Mouse (Mus musculus) mouse embryonic stem cell (cell line): ENCODE data around the gene Prtn3.

Source experiments
- in situ Hi-C, 2 experiments: fragments of 300-500 bp; cut with MboI; formaldehyde crosslinking; loops; 1 replicate in 1 of 2; 3 replicates in 1 of 2; pipeline ENCODE4 v1.14.3; 2019 to 2020; ENCODE audit warnings: low sequenced_read_pairs in 2 of 2, low pct_unique_long_range_greater_than_20kb in 1 of 2, mixed read lengths in 1 of 2; ENCODE audit not compliant: unreplicated experiment in 1 of 2

Gene Prtn3

DNA sequence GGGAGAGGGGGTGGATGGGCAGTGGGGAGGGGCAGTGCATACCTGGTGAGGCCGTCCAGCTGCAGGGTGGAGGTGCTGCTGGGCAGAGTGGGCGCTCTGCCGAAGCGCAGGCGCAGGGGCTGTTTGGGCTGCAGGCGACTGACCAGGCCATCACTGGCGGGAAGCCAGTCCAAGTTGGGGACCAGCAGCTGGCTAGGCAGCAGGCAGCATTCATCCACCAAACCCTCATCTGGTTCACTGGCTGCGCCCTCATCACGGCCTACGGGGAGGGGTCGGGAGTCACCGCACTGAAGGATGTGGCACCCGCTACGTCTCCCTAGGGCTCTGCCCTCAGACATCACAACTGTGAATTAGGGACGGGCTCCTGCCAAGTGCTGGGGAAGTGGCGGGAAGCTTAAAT, 22.0 kb downstream of the Prtn3 start:
- in situ Hi-C loops: no loop called here

DNA sequence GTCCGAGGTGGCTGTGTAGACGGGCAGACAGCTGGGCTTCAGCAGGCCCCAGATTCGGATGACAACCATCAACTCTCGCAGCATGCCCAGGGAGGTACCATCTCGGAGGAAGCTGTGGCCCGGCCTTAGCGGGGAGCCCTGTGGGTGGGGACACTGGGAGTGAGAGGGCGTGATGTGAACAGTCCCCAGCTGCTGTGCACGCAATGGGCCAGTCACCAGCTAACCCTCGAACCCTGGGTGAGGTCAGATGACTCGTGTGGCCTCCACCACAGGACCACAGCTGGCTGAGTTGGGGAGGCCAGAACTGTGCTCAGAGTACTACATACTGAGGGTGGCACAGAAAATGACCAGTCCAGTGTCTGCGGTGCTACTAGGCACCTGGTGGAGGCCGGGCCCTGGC, 22.5 kb downstream of the Prtn3 start:
- in situ Hi-C loops: no loop called here

DNA sequence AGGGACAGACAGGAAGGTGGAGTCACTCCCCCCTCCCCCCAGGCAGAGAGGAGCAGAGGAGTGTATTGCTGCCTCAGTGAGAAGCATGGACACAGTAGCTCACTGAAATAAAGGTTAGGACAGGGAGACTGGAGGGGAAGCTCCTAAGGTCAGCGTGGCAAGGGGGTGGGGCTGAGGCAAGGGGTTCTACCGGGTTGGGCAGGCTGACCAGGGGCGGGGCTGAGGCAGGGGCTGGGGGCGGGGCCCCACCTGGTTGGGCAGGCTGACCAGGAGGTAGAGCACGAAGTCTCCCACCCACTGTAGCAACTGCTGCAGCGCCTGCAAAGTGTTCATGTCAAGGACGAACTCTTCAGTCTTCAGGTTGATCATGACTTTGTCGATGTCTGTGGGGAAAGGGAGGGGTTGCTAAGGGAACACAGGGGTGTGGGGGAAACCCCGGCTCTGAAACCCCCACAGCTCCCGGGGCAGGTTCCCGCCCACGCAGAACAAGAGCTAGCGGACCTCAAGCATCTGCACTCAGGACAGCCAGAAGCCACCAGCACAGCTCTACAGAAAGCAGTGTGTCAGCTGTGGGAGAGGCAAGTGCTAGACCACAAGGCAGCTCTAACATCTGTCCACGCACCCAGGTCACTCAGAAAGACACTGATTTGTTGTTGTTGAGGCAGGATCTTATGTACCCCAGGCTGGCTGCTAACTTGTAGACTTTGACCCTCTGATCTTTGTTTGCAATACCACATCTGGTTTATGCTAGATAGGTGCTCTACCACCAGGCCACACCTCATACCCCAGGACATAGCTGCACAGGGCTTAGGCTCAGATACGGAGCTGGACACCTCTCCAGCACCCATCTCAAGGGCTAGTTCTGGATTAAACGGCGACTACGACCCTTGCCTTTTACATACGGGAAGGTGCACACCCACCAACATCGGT, 23.3 kb downstream of the Prtn3 start:
- in situ Hi-C loops: no loop called here

DNA sequence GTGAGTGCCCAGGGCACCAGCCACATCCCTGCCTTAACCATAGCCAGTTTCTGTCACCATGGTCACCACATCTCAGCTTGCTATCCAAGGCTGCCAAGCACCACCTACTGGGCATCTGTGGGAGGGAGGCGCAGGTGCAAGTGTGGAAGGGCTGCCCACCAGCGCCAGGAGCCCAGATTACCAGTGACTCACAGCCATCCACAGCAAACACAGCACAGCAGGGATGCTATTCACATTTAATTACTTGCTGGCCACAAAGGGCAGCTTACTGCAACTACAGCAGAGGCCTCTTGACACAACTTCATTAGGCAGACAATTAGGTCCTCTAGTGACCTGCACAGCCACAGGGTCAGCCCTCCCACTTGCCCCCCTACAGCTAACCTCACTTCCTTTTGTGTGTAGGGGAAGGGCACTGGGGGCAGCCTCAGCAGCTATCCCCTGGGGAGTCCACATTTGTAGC, 26.7 kb downstream of the Prtn3 start:
- in situ Hi-C loops: no loop called here

DNA sequence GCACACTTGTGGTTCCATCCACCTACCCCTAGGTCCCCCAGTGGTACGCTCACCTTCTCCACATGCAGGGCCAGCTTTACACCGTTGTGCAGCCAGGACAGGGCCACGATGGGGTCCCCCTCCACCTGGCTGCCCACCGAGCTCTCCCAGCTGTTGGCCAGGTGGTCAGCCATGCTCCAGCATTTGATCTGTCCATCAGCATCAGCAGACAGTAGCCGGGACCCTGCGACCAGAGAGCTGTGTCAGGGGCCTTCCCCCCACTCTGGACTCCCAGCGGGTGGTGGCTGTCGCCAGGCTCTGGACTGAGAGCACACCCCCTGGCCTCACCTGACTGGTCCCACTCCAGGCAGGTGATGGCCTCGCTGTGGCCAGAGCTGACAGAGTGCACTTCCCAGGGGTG, 32.4 kb downstream of the Prtn3 start:
- in situ Hi-C loops: no loop called here

DNA sequence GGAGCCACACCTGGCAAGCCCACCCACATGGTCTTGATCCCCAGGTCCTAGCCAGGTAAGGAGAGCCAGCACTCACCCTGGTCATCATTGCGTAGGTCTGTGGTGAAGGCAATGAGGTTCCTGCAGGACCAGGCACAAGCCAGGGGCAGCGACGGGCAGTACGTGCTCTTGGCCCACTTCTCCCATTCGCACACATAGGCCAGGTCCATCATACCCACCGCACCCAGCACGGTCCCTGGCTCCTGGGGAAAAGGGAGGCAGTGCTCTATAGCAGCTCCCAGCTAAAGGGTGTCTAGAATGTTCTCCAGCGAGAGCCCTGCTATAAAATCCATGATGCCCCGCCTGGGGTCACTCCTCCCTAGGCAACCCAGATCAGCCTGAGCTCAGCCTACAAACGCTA, 33.1 kb downstream of the Prtn3 start:
- in situ Hi-C loops: no loop called here

DNA sequence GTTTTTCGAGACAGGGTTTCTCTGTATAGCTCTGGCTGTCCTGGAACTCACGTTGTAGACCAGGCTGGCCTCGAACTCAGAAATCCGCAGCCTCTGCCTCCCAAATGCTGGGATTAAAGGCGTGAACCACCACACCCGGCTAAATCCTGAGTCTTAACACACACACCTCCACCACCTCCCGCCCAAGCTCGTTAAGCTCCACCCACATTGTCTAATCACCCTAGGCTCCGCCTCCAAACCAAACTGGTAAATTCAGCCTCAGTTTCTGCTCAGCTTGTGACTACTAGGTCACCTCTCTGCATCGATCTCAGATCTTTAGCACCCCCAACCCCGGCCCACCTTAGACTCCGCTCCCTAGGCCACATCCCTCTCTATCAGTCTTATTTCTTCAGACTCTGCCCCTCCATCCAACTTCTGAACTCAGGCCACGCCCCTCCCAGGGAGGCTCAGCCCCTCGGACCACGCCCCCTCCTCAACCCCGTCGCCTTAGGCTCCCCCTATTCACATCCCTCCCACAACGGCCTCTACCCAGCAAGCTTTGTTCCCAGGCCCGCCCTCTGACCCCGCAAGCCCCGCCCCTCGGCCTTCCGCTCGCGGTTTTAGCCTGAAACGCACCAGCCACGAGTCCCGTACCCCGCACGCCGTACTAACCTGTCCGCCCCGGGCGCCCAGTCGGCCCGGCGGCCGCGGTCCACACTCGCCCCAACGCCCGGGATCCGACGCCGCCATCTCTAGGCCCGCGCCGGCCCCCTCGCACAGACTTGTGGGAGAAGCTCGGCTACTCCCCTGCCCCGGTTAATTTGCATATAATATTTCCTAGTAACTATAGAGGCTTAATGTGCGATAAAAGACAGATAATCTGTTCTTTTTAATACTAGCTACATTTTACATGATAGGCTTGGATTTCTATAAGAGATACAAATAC, 34.2 kb downstream of the Prtn3 start, which contains the start of gene Med16:
Gene Med16 (minus strand): TSS at position 757 of the 925 bp plus-strand sequence.
- in situ Hi-C loops: no loop called here

DNA sequence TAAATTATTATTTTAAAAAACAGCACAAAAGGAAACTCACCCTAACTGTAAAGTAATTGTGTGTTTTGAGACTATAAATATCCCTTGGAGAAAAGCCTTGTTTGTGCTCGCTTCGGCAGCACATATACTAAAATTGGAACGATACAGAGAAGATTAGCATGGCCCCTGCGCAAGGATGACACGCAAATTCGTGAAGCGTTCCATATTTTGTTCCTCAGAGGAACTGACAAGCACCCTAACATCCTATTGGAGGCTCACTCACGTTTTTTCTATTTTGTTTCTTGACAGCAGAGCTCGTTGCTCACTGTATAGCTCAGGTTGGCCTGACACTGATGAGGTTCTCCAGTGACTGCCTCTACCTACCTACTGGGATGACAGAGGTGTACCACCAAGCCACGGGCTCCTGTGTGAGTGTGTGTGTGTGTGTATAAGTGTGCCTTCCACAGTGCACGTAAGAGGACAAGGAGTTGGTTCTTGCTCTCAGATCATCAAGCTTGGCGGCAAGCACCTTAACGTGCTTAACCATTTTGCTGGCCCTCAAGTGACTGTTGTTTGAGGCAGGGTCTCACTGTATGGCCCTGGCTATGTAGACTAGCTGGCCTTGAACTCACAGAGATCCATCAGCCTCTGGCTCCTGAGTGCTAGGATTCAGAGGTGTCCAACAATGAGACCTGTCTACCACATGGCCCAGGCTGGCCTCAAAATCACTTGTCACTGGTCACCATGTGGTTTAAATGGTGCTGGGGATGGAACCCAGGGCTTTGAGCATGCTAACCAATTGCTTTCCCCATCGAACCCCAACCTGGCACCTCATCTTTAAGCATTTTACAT, 35.0 kb downstream of the Prtn3 start:
- in situ Hi-C loops: no loop called here

DNA sequence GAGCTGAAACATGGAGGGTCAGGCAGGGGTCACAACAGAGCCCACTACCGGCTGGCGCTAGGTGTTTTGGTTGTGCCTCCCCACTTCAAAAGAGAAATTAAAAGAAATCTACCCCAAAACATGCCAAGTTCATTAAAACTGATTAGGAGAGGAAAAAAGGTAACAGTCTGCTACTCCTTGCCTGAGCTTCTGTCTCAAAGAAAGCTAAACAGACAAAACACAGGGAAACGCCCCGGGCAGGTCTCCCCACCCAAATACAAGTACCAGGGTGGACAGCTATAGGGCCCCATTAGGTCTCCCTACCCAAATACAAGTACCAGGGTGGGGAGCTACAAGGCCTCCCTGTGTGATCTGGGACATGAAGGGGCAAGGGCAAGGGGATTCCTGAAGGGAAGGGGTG, 36.3 kb downstream of the Prtn3 start, which contains the start of gene Gm26602:
Gene Gm26602 (plus strand): TSS at position 301 of the 400 bp plus-strand sequence.
- in situ Hi-C loops: no loop called here

DNA sequence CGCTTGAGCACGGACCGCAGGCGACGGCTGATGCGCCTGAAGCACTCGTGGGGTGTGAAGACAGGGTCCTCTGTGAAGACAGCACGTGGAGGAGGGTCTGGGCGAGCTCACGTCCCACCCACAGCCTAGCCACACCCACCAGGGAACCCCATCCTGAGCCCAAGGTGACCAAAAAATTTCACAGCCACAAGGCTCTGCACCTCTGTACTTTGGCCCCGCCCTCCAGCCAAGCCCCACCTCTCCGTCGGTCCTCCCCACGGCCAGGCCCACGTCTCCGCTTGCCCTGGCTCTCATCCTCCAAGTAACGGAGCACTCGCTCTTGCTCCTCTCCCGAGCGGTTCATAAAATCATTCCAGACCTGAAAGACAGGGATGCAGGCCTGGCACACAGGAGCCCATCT, 38.1 kb downstream of the Prtn3 start:
- in situ Hi-C loops: no loop called here

DNA sequence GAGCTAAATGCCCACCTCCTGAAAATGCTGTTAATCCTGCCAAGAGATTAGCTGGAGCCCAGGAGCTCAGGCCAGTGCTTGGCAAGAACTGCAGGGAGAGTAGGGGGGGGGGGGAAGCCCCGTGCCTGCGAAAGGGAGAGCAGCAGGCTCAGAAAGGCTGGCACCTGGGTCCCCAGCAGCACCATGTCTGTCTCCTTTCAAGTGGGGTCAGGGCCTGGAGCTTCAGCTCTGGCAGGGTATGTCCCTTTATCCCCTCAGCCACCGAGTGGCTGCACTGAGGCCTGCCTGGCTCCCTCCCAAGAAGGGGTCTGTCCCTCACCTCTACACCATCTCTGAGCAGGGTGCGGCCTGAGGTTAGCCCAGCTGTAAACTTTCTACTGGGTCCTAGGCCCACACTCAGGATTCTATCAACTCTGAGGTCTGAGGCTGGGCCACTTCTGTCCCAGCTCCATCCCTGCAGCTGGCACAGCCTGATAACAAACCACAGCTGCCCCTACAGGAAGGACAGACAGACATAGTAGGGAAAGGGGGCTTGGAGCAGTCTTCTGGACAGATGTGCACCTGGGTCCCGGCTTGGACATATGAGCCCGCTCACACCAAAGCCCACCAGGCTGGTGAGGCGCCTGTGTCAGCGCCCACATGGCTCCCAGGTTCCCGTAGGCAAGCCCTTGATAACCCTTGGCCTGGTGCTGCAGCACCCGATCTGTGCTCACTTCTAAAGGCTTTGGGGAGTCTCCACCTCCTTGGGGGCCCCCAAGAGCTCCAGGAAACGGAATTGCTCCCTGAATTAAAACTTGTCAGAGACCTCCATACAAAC, 40.1 kb downstream of the Prtn3 start:
- in situ Hi-C loops: no loop called here

DNA sequence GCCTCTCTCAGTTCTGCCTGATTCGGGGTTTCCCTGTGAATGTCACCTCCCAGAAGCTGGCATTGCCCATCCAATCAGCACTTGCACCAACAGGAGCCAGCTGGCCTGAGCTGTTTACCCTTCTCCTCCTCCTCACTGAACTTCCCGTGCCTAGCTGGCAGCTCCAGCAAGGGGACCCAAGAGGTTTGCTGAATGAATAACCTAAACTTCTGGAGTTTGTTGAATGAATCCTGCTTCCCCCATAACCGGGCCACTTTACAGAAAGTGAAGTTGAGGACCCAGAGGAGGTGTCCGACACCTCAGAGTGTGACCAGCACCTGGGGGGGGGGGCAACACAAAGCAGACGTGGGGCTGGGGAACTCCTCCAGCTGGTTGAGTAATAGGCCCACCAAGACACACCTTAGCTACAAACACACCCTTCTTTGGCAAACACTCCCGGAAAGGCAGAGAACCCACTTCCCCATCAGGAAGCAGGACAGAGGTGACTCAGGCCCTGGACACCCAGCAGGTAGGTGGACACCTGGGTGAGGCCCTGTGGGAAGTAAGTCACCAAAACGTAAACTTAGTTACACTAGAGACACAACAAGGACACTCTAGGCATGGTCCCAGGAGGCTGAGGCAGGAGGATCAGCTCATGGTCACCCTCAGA, 40.8 kb downstream of the Prtn3 start:
- in situ Hi-C loops: no loop called here

DNA sequence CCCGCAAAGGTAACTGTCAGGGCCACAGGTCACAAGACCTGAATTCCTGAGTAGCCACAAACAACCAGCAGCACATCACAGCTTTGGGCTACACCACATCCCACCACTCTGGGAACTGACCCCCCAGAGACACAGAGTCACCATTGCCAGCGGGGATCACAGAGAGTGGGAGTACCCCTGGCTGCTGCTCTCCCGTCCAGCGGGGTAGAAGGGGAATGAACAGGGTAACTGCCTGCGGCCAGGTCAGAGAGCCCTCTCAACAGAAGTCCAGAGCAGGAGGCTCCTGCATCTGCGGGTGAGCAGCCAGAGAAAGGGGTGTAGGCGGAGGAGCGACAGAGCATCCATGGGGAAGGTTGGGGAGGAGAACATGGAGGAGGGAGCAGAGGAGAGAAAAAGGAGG, 41.8 kb downstream of the Prtn3 start:
- in situ Hi-C loops: no loop called here

DNA sequence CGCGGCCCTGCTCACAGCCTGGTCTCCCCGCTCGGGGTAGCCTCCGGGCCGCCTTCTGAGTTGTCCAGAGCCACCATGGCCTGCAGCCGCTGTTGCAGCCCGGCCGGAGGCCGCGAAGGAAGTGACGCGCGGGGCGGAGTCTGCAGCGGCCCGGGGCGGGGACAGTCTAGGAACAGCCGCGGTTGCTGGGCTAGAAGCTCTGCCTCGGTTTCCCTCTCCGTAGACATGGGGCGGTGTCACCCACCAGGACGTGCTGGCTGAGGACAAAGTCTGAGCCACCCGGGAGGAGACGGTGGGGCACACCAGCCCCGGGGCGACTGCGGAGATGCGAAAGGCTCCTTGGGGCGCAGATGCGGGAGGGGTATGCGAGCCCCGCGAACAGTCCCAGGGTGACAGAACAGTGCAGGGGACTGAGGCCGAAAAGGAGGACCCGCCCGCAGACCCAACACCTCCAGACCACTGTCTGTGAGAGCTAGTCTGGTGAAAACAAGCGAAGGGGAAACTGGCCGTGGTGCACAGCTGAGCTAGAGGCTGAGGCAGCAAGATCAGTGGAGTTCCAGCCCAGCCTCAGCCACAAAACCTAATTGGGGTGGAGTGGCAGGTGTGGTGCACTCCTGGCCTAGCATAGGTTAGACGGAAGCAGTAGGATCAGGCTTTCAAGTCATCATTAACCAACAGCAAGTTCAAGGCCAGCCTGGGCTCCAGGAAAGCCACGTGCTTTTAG, 42.7 kb downstream of the Prtn3 start, which contains the start of gene Kiss1r:
Gene Kiss1r (plus strand): TSS at position 164 of the 724 bp plus-strand sequence.
- in situ Hi-C loops: no loop called here

DNA sequence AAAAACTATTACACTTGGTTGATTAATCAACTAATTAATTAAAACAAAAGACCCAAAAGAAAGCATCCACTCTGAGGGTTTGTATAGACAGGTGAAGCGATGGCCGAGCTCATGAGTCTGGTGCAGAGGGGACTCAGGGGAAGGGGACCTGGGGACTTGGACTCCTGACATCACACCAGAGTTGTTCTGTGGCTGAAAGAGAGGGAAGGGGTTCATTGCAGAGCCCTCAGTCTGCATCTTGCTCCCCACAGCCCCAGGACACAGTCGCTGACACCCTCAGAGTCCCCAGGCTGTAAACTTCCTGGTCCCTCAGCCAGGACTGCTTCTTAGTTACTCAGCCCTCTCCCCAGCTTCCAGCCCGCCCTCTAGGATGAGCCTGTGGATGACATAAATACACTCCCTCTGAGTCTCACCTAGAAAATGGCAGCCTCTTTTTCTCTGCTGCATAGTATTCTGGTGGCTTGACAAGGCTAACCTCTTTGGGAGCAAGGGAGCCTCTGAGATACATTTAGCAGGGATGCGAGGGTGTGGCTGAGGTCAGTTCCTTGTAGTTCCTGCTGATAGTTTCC, 43.3 kb downstream of the Prtn3 start:
- in situ Hi-C loops: no loop called here
